Mouse (Mus musculus) megakaryocyte, embryonic 14.5 days (primary cell): ENCODE data around the gene Smad5.

Source experiments
- FLI1 ChIP-seq: IDR thresholded peaks from 2 replicates; pipeline ENCODE4 v1.6.1; 2012; ENCODE audit warnings: low read length, inconsistent platforms, mixed read lengths
- GATA1 ChIP-seq: IDR thresholded peaks from 3 replicates; pipeline ENCODE4 v1.6.1; 2012; ENCODE audit warnings: mixed read lengths, low read length, inconsistent platforms, borderline replicate concordance

DNA sequence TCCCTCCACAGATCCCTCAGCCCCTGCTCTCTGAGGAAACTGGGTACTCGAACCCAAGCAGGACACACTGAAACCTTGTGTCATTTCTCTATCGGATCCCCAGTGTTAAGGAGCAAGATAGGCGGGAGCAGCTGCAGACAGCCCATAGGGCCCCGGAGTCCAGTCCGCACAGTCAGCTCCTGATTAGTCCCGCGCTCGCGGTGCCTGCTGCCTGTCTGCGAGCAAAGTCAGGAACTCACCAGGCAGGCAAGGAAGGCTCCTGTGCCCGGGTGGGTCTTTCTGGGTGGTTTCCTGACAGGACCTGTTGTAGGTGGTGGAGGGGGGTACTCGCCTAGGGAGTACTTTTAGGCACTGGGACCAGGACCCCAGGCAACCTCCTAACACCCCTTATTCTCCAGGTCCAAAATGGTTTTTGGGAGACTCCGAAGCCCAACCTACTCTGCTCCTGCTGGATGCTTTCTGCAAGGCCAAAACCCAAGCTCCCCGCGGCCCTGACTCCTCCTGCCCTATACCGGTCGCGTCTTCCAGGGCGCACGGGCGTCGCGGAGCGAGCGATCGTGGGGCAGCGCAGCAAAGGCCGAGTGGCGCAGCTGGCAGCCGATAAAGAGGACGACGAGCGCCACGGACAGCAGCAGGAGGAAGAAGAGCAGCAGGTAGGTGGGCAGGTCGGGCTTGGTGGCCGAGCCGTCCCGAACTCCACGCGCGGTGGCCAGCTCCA, 49.8 kb downstream of the Smad5 start:
- TF ChIP-seq GATA1 (no peak), FLI1 (no peak)
